Mouse (Mus musculus) forelimb bud, embryonic 11.5 days (tissue): ENCODE data around the gene Olfr212.
"Not testable (repeated sequence)": the region's sequence is repeated elsewhere in the genome, so short reads cannot be mapped to it uniquely, and the experiment has no call there.

Source experiments
- DNase-seq: peaks from one replicate; pipeline ENCODE4 v3.0.0-alpha.2; 2012; ENCODE audit warnings: low read depth, low spot score

Gene Olfr212

DNA sequence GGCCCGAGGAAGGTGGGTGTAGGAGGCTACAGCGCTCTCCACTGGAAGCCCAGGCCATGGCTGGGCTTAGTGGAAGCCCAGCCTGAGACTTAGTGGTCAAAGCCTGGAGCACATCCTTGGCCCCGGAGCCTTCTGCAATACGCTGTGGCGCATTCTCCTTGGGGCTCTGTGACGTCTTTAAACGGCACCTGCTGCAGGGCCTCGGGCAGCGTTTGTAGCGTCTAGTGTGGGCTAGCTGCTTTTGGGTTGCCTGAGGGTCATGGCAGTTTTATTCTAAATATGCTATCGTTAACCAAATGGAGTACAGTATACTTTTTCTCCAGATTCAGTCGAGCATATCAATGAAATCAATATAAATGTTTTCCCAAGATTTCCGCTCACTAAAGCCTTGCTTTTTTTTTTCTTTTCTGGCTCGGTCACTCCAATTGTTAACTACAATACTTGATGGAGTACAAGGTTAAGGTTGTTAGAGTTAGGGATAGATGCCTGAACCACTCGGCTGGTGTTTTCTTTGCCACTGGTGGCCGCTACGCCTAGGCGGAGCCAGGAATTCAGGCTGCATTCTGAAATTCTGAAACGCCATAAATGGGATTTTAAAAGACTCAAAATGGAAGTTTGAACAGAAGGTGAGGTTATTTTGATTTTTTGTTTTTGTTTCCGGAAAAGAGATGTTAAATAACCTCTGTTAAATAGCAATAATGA, at the start of gene Olfr212:
Gene Olfr212 (plus strand): TSS at position 215 of the 702 bp plus-strand sequence.
- DNase-seq: not testable (repeated sequence)

DNA sequence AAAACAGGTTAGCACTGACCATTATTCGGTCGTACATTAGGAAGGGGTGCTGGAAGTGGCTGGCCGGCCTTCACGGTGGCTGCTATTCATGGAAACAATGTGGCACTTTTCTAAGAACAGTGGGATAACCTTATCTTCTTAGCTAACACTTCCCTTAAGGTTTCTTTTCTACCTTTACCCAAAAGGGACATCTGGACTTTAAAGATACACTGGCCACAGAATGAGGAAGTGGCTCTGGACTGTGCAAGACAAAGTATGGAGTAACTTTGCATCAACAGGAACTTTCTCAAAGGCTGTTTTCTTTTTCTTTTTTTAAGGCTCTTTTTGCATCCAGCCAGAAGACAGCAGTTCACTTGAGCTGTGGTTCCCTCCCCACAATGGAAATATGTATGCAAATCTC, 47.6 kb upstream of the Olfr212 start:
- DNase-seq: no peak

DNA sequence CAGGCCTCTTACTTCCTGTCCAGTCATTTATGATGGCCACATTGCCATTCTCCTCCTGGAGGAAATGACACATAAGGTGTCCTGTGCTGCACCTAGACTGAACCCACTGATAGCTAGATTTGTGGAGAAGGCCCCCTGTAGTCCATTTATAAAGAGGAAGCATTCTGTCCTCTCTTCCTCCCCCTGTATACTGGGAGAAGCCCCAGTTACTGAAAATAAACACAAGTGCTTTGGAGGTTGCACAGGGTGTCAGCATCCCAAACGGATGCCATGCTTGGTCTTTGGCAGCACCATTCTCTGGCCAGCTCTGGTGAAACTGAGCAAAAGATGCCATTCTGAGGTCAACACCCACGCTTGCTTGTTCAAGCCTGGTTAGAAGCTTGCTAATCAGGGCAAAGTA, 47.1 kb upstream of the Olfr212 start:
- no peak for DNase-seq

DNA sequence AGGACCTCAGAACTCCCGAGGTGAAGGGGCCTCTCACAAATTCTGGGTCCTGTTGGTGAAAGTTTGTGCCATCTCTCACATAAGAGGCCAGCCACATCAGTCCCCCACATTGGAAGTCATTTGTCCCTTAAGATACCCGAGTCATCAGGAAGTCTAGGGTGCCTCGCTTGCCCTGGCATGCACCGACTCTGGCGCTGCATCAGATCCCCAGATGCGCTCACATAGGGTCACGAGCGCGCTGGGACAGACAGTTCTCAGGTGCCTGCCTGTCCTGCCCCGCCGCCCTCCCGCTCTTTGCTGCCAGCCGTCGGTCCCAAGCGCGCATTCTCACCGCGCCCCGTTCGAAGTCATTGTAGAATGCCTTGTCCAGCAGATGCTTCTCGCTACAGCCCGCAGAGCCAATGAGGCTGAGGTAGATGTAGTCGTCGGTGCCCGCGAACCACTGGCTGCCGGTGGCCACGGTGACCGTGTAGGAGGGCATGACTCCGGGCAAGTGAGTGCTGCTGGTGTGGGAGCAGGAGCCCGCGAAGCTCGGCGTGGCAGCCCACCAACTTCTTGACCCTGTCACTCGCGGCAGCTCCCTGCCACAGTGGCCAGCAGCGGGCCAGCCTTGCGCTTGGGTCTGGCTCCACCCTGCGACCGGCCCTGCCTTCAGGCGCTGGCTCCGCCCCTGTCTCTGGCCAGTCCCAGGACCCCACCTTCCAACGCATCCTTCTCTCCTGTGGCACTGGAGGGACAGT, 45.6 kb upstream of the Olfr212 start, which contains the start of gene Alox5:
Gene Alox5 (minus strand): TSS at position 635 of the 740 bp plus-strand sequence.
- DNase-seq: no peak

DNA sequence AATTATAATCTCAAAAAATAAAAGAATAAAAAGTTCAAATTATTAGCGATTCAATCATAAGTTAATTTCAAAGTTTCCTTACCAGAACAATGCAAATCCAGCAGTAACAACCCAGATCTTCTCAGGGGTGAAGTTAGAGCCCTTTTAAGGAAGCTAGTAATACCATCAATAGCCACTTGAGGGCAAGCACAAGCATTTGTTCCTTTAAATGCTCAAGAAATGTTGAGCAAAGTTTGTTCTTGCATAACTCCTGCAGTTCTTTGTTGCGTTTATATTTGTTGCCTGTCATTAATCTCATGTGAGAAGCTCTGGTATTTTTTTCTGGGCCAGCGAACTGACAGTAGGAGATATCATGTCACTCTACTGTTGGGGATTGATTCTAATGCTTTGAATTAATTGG, 38.2 kb upstream of the Olfr212 start:
- no peak for DNase-seq

DNA sequence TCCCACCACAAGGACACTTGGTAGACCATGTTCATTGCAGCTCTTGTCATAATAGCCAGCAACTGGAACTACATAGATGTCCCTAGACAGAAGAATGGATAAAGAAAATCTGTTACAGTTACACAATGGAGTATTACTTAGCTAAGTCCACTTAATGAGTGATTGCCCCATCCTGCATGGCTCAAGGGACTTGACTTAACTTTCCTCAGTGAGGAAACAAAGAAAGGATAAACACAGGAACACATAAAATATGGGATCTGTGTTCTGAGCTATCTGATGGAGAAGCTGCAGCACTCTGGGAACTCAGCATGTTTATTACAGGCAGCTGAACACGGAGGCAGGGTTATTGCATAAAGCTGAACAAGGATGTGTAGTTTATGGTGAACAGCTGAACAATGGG, 21.2 kb upstream of the Olfr212 start:
- no peak for DNase-seq

DNA sequence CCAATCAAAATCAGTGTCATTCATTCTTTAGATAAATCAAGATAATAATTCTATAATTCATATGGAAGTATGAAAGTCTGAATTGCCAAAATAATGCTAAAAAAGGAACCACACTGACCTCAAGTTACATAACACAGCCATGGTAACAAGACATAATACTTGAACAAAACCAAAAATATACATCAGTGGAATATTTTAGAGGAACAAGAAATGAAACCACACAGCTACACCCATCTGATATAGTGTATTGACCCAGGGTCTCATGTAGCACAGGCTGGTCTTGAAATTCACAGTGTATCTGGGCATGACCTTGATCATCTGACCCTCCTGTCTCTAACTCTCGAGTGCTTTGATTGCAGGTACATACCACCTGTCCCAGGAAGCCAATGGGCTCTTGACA, 19.5 kb upstream of the Olfr212 start:
- DNase-seq: no peak

DNA sequence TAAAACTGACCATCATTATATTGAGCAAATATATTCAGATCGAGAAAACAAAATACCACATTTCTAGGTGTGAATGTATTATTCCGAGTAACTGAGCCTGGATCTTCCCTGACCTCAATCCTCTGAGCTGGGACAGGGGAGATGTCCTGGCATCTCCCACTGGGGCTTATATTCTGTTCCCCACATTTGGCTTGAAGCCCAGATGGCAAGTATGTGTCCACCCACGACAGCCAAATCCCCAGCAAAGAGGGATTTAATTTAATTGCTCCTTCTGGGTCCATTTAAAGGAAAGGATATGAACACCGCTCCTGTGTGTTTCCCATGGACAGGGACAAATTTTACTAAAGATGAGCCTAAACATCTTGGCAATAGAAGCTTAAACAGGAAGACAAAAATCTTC, 17.5 kb upstream of the Olfr212 start, which contains the start of gene Olfr211:
Gene Olfr211 (plus strand): TSS at position 301 of the 400 bp plus-strand sequence.
- no peak for DNase-seq

DNA sequence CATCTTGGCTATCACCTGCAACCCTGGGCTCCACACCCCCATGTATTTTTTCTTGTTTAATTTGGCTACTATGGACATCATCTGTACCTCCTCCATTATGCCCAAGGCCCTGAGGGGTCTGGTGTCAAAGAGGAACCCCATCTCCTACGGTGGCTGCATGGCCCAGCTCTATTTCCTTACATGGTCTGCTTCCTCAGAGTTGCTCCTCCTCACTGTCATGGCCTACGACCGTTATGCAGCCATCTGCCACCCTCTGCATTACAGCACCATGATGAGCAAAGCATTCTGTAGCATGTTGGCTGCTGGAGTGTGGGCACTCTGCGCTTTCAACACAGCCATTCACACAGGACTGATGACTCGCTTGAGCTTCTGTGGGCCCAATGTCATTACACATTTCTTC, 12.6 kb upstream of the Olfr212 start:
- no peak for DNase-seq

DNA sequence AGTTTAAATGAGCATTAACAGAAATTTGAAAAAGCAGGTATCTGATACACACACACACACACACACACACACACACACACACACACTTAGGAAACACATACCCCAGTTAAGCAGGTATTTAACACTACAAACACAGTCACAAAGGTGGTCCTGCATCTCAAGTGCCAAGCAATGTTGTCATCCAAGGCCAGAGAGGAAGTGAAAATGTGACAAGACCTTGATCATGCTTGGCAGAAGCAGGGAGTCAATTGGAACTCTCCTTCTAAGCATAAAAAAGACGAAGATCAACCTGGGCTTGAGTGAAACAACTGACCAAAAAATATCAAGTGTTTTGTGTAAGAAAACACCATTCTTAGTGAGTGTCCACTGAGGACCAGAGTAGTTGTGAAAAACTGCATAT, 10.4 kb upstream of the Olfr212 start:
- no peak for DNase-seq

DNA sequence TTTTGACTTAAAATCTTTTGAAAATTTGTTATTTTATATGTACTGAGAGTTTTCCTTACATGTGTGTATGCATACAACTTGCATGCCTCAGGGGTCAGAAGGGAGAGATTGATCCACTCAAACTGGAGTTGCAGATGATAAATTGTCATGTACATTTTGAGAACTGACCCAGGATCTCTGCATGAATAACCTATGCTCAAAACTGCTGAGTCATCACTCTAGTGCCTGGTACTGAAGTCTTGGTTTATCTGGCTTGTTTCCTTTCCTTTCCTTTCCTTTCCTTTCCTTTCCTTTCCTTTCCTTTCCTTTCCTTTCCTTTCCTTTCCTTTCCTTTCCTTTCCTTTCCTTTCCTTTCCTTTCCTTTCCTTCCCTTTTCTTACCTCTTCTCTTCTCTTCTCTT, 8.5 kb downstream of the Olfr212 start:
- no peak for DNase-seq

DNA sequence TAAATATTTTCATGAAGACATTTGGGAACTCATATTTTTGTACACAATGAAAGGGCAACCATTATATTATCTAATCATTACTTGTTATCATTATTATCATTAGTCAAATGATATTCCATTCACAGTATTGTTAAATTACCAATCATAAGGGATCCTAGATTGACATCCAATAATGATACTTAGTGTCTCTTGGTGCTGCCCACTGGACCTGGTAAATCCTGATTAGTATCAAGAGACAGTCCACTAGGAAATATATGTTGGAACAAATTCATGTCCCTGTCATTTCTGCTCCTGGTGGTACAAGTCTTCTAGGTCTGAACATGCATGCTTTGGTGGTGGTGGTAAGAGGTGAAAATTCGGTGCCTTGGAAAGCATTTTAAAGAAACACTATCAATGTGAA, 31.8 kb downstream of the Olfr212 start, which contains the start of gene Olfr213:
Gene Olfr213 (plus strand): TSS at position 301 of the 400 bp plus-strand sequence.
- no peak for DNase-seq

DNA sequence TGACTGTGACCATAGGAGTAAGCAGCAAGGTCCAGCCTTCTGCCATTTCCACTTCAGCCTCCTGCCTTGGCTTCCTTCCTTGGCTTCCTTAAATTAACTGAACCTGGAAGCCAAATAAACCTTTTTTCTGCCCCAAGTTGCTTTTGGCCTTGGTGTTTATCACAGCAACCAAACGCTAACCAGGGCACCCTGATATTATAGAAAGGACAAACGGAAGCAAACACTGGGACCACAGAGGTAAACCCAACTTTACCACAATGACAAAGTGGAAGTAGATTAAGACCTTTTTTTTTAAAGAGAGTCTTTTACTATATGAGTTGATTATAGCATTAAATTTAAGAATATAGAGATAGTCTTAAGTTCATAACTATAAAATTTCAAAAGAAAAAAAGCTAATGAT, 36.2 kb downstream of the Olfr212 start:
- no peak for DNase-seq

DNA sequence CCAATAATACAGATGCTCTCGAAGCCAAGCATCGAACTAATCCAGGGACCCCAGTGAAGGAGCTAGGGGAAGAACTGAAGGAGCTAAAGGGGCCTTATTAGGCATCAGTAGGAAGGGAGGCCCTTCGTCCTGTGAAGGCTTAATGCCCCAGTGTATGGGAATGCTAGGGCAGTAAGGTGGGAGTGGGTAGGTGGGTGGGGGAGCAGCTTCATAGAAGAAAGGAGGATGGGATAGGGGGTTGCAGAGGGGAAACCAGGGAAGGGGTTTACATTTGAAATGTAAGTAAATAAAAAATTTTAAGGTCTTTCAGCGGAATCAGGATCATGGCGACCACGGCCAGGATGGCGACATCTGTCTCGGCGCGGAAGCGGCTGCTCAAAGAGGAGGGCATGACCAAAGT, 44.5 kb downstream of the Olfr212 start, which contains the start of gene Gm5580:
Gene Gm5580 (plus strand): TSS at position 301 of the 400 bp plus-strand sequence.
- not testable (repeated sequence) for DNase-seq

DNA sequence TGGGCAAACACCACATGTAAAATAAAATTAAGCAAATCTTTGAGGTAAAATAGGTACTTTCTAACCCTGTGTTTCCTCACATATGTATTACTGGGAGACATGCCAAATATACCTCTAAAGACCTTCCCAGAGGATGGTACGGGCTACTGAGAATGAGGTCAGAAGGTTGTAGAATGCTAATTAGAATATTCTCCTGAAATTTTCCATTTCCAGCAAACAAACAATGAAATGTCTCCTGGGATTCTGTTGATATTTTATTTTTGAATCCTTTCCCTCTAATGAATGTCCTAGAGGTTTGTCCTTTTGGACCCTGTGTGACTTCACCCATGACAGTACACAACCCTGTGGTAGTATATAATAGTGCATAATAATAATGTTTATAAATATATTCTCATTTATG, 47.6 kb downstream of the Olfr212 start, which contains the start of gene Olfr214:
Gene Olfr214 (plus strand): TSS at position 301 of the 400 bp plus-strand sequence.
- no peak for DNase-seq

DNA sequence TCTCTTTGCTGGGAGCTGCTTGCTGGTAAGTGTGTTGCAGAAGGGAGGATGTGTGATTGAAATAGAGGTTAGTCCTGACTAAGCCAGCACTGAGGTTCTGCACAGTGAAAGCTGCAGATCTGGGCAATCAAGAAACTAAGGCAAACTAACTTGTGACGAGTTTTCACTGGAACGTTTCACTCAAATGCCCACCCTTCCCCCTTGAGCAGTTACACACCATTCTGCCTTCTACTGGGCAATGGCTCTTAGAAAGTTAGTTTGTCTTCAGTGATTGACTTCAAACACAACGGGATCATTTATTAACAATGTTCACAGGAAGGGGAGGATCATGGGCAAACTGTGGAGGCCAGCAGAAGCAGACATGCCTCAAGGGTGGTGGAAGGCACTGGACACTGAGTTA, 48.6 kb downstream of the Olfr212 start:
- DNase-seq: no peak
